Mouse (Mus musculus) midbrain, postnatal 0 days (tissue): ENCODE data around the gene Tssk2. TPM values are rescaled to one million over a fixed set of nuclear protein-coding genes. Genes with fewer than 3 reads are reported as not detected.

Experiments used
- ATAC-seq: fragments of 200-750 bp; cut with Nextera tagmentation; 2 replicates; pipeline ENCODE4 v1.8.0; 2017; ENCODE audit warnings: moderate number of reproducible peaks, mild to moderate bottlenecking, moderate TSS enrichment, moderate library complexity; ENCODE audit not compliant: low FRiP score
- DNase-seq: peaks from one replicate; pipeline ENCODE4 v3.0.0-alpha.2; 2015; ENCODE audit warnings: low spot score
- H3K27ac ChIP-seq: fragments of 300-500 bp; sonication (generic); 2 replicates; pipeline ENCODE4 v1.5.1; 2014; ENCODE audit warnings: low read depth, mild to moderate bottlenecking, low read length, mixed read lengths
- H3K27me3 ChIP-seq: fragments of 300-500 bp; sonication (generic); 2 replicates; pipeline ENCODE4 v1.6.1; 2014; ENCODE audit warnings: low read length, control low read depth, mixed read lengths; ENCODE audit not compliant: insufficient read depth
- H3K36me3 ChIP-seq: fragments of 300-500 bp; sonication (generic); 2 replicates; pipeline ENCODE4 v1.6.1; 2014; ENCODE audit warnings: low read length, control low read depth, mixed read lengths; ENCODE audit not compliant: insufficient read depth
- H3K4me1 ChIP-seq: fragments of 300-500 bp; sonication (generic); 2 replicates; pipeline ENCODE4 v1.6.1; 2014; ENCODE audit warnings: mild to moderate bottlenecking, control low read depth, antibody characterized with exemption, low read length, mixed read lengths; ENCODE audit not compliant: insufficient read depth
- H3K4me2 ChIP-seq: fragments of 300-500 bp; sonication (generic); 2 replicates; pipeline ENCODE4 v1.6.1; 2014; ENCODE audit warnings: low read depth, mild to moderate bottlenecking, low read length, mixed read lengths; ENCODE audit not compliant: poor library complexity, severe bottlenecking
- H3K4me3 ChIP-seq: fragments of 300-500 bp; sonication (generic); 2 replicates; pipeline ENCODE4 v1.5.1; 2014; ENCODE audit warnings: low read depth, mild to moderate bottlenecking, low read length, moderate library complexity
- H3K9ac ChIP-seq: fragments of 300-500 bp; sonication (generic); replicated peaks from 2 replicates; pipeline ENCODE4 v1.6.1; 2014; ENCODE audit warnings: mild to moderate bottlenecking, low read length, moderate library complexity, mixed read lengths; ENCODE audit not compliant: poor library complexity, severe bottlenecking
- H3K9me3 ChIP-seq: fragments of 300-500 bp; sonication (generic); 2 replicates; pipeline ENCODE4 v1.6.1; 2016; ENCODE audit warnings: low read length, control low read depth
- CTCF ChIP-seq: IDR thresholded peaks from 2 replicates; pipeline ENCODE4 v1.5.1; 2016; ENCODE audit warnings: antibody characterized with exemption, mild to moderate bottlenecking
- WGBS: fragments of 180-500 bp; shearing (Covaris S2); extraction: QIAGEN DNeasy Blood & Tissue Kit; methylation state at CpG from one replicate; pipeline ENCODE4 v1.1.7; 2014; 5-methylcytosine and 5-hydroxymethylcytosine counted together
- polyA plus RNA-seq: library from polyadenylated mRNA; unstranded; fragments of >200 nt; fragmentation: Nextera tagmentation; extraction: Ambion mirVana; gene quantifications from 2 replicates; pipeline ENCODE4 v1.2.1, GENCODE M21; 2015
- total RNA-seq: library from RNA; depleted of rRNA; stranded (reverse); fragments of >200 nt; gene quantifications from 2 replicates; pipeline ENCODE4 v1.2.3, GENCODE M21; 2014

Gene Tssk2
- total and polyA plus RNA-seq, 2 experiments from 2014 or later, result not detected

DNA sequence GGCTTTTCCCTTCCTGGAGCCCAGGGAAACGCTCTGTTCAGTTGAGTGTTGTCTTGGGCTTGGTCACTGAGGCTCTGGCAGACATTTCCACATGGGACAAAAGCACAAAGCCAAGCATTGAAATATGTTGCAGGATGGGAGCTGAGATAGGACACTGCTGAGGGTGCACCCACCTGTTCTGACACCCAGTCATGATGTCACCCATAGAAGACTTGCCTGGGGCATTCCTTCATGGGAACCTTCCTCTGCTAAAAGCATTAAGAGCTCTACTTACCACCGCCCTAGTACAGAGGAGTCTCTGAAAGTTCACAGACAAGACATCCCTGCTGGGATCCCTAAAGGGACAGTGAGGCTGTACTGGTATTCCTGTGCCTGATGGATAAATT lies 8.1 kb upstream of the Tssk2 start:
- Histone ChIP-seq H3K4me3 (peak overlapping the region; percentile 99), H3K9me3 (no peaks in the 10 kb centered on the region), H3K4me1 (peaks cover 10% of the 10 kb centered on the region; the same call in 1 of the 2 replicates), H3K36me3 (no peaks in the 10 kb centered on the region), H3K27ac (0 out of 2 replicates have a peak overlapping the region, but pooled peaks have one; percentile 98), H3K9ac (peak overlapping the region; percentile 99), H3K4me2 (peak overlapping the region; percentile 84), H3K27me3 (no peaks in the 10 kb centered on the region)
- WGBS, result 35% methylated on average over 2 of the region's 2 CpGs
- no peak for TF ChIP-seq CTCF
- ATAC-seq (no peak), DNase-seq (no peak)

DNA sequence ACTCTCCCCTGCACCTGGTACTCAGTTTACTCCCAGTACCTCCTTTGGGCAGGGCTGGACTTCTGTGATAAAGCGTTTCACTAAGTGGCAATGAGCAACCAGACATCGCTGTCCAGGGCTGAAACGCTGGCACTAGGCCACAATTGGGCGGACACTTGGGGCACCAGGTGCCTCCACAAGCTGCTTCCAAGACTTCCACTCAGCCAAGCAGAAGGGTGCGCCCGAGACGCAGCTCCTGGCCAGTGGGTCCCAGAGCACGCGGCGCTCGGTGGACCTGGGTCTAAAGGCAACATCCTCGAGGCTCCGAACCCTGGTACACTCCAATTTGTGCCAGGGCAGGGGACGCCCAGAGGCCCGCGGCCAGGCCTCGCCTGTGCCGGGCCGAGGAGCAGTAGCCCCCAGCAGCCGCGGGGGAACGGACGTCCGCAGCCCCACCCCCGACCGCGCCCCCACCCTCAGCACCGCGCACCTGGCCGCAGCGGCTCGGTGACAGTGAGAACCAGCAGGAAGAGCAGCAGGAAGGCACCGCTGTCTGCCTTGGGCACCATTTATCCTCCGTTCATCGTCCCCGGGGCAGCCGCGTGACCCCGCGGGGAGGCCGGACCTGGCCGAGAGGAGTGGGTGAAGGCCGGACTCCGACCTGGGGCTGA lies 7.4 kb upstream of the Tssk2 start:
- peak; percentile 86 for DNase-seq
- Histone ChIP-seq H3K36me3 (no peaks in the 10 kb centered on the region), H3K4me3 (peak overlapping the region; percentile 99), H3K27me3 (no peaks in the 10 kb centered on the region), H3K27ac (peak overlapping the region; percentile 98), H3K9ac (peak overlapping the region; percentile 99), H3K9me3 (no peaks in the 10 kb centered on the region), H3K4me2 (peak overlapping the region; percentile 84), H3K4me1 (peaks cover 10% of the 10 kb centered on the region; the same call in 1 of the 2 replicates)
- ATAC-seq, result peak; percentile 57
- TF ChIP-seq CTCF, result no peak
- under 1% methylated on average over 43 of the region's 44 CpGs for WGBS

DNA sequence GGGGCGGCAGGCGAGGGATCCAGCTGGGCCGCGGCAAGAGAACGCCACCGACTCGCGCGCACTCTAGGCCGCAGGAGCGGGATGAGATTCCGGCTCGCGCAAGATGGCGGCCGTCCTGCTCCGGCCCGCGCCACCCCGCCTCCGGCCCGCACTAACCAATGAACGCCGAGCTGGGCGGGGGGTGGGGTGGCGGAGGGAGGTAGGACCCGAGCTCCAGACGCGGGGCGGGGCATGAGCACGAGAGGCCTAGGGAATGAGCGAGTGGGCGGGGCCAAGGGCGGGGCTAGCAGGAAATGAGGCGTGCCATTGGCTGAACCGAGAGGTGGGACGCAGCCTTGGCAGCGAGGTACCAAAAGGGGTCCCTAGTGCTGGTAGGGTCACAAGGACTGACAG lies 6.9 kb upstream of the Tssk2 start, which contains the start of gene Gm20518:
TSS of gene Gm20518 (minus strand) at position 105 of the 393 bp plus-strand sequence.
- H3K27ac ChIP-seq, result peak within 1 kb of the TSS; percentile 98
- no peaks in the 10 kb centered on the region for H3K27me3 ChIP-seq
- peak within 1 kb of the TSS; percentile 84 for H3K4me2 ChIP-seq
- H3K4me1 ChIP-seq, result peaks cover 10% of the 10 kb centered on the region; the same call in 1 of the 2 replicates
- under 1% methylated on average over 37 of the region's 38 CpGs for WGBS
- no peaks in the 10 kb centered on the region for H3K36me3 ChIP-seq
- peak; percentile 98 for ATAC-seq
- DNase-seq, result peak; percentile 99
- H3K9me3 ChIP-seq, result no peaks in the 10 kb centered on the region
- peak within 1 kb of the TSS; percentile 99 for H3K9ac ChIP-seq
- TF ChIP-seq CTCF, result peak; percentile 43
- peak within 1 kb of the TSS; percentile 99 for H3K4me3 ChIP-seq

DNA sequence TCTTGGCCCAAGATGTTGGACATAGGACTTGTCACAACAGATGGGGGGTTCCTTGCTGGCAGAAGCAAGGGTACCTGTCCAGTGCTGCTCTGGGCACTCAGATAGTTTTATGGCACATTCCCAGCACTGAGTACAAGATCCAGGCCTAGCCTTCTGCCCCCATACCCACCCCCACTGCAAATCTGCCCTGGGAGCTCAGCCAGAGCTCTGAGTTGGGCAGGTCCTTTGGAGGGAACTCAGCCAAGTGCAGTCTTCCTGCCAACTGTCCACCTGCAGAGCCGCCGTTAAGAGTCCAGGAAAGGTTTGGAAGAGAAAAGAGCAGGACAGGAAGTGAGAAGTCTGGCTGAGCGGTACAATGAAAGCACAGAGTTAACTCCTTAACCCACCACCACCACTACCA lies 5.8 kb upstream of the Tssk2 start:
- no peaks in the 10 kb centered on the region for H3K36me3 ChIP-seq
- no peaks in the 10 kb centered on the region for H3K9me3 ChIP-seq
- H3K9ac ChIP-seq, result no peak overlapping the region
- H3K4me3 ChIP-seq, result no peak overlapping the region
- TF ChIP-seq CTCF, result no peak
- H3K4me2 ChIP-seq, result no peak overlapping the region
- ATAC-seq (no peak), DNase-seq (peak; percentile 15)
- no peaks in the 10 kb centered on the region for H3K27me3 ChIP-seq
- peak overlapping the region; percentile 68; the same call in 1 of the 2 replicates for H3K27ac ChIP-seq
- WGBS, result 64% methylated on average over 3 of the region's 3 CpGs
- H3K4me1 ChIP-seq, result peaks cover 10% of the 10 kb centered on the region; the same call in 1 of the 2 replicates

DNA sequence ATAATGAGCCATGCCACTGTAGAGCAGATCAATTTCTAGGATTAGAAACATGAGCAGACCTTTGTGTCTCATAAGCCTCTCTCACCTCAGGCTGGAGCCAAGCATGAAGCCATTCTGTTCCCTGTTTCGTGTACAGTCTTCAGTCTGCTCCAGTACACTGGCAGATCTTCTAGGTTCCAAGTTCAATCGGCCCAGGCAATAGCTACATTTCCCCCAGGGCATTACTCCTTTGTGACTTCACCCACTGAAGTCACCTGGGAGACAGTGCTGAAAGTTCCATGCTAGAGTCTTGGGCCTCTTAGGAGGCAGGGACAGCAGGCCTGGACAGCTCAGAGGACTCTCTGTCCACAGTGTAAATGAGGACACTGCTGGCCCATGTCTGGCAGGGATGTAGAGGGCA lies 4.5 kb upstream of the Tssk2 start, which contains the start of gene Tssk1:
TSS of gene Tssk1 (plus strand) at position 301 of the 400 bp plus-strand sequence.
- Histone ChIP-seq H3K4me1 (peaks cover 10% of the 10 kb centered on the region; the same call in 1 of the 2 replicates), H3K4me2 (no peak within 1 kb of the TSS), H3K27me3 (no peaks in the 10 kb centered on the region), H3K27ac (no peak within 1 kb of the TSS), H3K4me3 (no peak within 1 kb of the TSS), H3K36me3 (peaks cover 6% of the 10 kb centered on the region; the same call in 1 of the 2 replicates), H3K9ac (no peak within 1 kb of the TSS), H3K9me3 (no peaks in the 10 kb centered on the region)
- DNase-seq (no peak), ATAC-seq (no peak)
- no peak for TF ChIP-seq CTCF
- WGBS, result 80% methylated on average over 2 of the region's 2 CpGs

DNA sequence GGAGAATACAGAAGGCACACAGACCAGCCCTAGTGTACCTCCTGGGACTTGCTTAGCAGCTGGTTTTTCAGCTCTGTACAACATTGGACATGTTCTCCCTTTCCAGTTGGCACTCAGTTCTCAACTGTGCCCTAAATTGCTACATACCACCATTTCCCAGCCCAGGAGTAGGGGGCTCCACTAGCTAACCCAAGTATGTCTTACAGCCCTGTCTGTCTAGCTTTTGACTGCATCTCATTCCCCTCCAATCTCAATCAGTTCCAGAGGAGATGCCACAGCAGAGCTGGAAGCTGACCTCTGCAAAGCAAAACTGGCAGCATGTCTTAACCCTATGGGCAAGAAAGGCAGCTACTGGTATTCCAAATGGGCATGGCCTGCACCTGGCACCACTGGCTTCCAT lies 2.3 kb upstream of the Tssk2 start:
- no peak for DNase-seq
- ATAC-seq, result no peak
- H3K27me3 ChIP-seq, result no peaks in the 10 kb centered on the region
- H3K27ac ChIP-seq, result no peak overlapping the region
- H3K9ac ChIP-seq, result no peak overlapping the region
- H3K36me3 ChIP-seq, result peaks cover 22% of the 10 kb centered on the region
- no peak overlapping the region for H3K4me2 ChIP-seq
- no peak overlapping the region for H3K4me3 ChIP-seq
- no peaks in the 10 kb centered on the region for H3K4me1 ChIP-seq
- no peaks in the 10 kb centered on the region for H3K9me3 ChIP-seq
- no peak for TF ChIP-seq CTCF
